ENCODE assay signal across 25 mouse cellular contexts in genomic region chr2:160140166-160140740, GRCm38 (mm10).
A peak's percentile ranks its signal among the peaks of the same experiment; 100 is the strongest.
DNase-seq lines count a peak whose midpoint lies in the region; ATAC-seq and TF ChIP-seq lines count a peak whose summit lies in the region.
"Had no signal": no experiment of that assay in that cellular context is flagged by ENCODE, and none has a peak within 500 bp of the region (broad histone marks: within the 10 kb centered on the region; RNA-seq: fewer than 3 reads in every experiment).

No protein-coding gene starts in this region.

- no peak overlapping the region for H3K4me3 ChIP-seq in forebrain, embryonic 13.5 days
- no peak overlapping the region for H3K4me3 ChIP-seq in forebrain, embryonic 10.5 days
- H3K4me3 ChIP-seq: embryonic facial prominence, embryonic 10.5 days; embryonic facial prominence, embryonic 13.5 days; erythroblast, embryonic 14.5 days; hindbrain, embryonic 10.5 days; hindbrain, embryonic 13.5 days; intestine, embryonic 15.5 days; kidney, embryonic 15.5 days had no signal

- H3K4me2 ChIP-seq in forebrain, embryonic 13.5 days = no peak overlapping the region
- H3K4me2 ChIP-seq: embryonic facial prominence, embryonic 13.5 days; heart, embryonic 11.5 days; hindbrain, embryonic 13.5 days; intestine, embryonic 15.5 days; kidney, embryonic 15.5 days had no signal

- no peak for ATAC-seq in forebrain, embryonic 13.5 days
- ATAC-seq: hindbrain, embryonic 16.5 days; intestine, embryonic 15.5 days had no signal

- DNase-seq in adrenal gland, adult (ENCODE audit: inconsistent age in 2 of 2, low spot score in 1 of 2) = peak; percentile 26 to 72
- no peak for DNase-seq in adrenal gland, adult 18-20 months (ENCODE audit: low spot score in 2 of 2)
- no peak for DNase-seq in forebrain, embryonic 10.5 days (ENCODE audit: extremely low spot score, low spot score)
- peak; percentile 54 for DNase-seq in heart, adult 11 months
- no peak for DNase-seq in heart, postnatal 36 days
- DNase-seq in brain, embryonic 14.5 days (ENCODE audit: low read depth) = peak; percentile 78
- DNase-seq in frontal cortex, postnatal 14 days (ENCODE audit: low spot score in 2 of 2) = no peak
- DNase-seq: cerebellum, adult 11 months; cerebellum, adult 2 months; cerebellum, adult 9-11 months; cerebellum, postnatal 25 days; gastrocnemius, postnatal 10 days; gastrocnemius, postnatal 36 days; kidney, adult 11 months; kidney, adult 8-10 months had no signal

- no peaks in the 10 kb centered on the region for H3K27me3 ChIP-seq in forebrain, embryonic 13.5 days
- H3K27me3 ChIP-seq in forebrain, embryonic 10.5 days (ENCODE audit: poor library complexity, severe bottlenecking) = no peaks in the 10 kb centered on the region
- H3K27me3 ChIP-seq: embryonic facial prominence, embryonic 13.5 days; hindbrain, embryonic 13.5 days; intestine, embryonic 15.5 days; kidney, embryonic 15.5 days had no signal

- TF ChIP-seq POLR2A in brain, embryonic 14.5 days (IDR thresholded peaks at IDR 0.05; ENCODE audit: borderline replicate concordance, extremely low read depth, insufficient read depth, insufficient read length, poor library complexity, severe bottlenecking) = no peak

- peak overlapping the region; percentile 4; the same call in 1 of the 2 replicates for H3K27ac ChIP-seq in forebrain, embryonic 13.5 days
- H3K27ac ChIP-seq in forebrain, embryonic 10.5 days = no peak overlapping the region
- H3K27ac ChIP-seq: embryonic facial prominence, embryonic 10.5 days; embryonic facial prominence, embryonic 13.5 days; hindbrain, embryonic 10.5 days; hindbrain, embryonic 13.5 days; intestine, embryonic 15.5 days; kidney, embryonic 15.5 days had no signal

- WGBS in forebrain, embryonic 13.5 days = 85% methylated on average over 4 of the region's 4 CpGs
- 89% methylated on average over 4 of the region's 4 CpGs for whole genome bisulfite sequencing in forebrain, embryonic 10.5 days

- no peaks in the 10 kb centered on the region for H3K4me1 ChIP-seq in forebrain, embryonic 13.5 days
- H3K4me1 ChIP-seq in forebrain, embryonic 10.5 days = no peaks in the 10 kb centered on the region
- H3K4me1 ChIP-seq: embryonic facial prominence, embryonic 10.5 days; embryonic facial prominence, embryonic 13.5 days; hindbrain, embryonic 10.5 days; intestine, embryonic 15.5 days; kidney, embryonic 15.5 days had no signal

- H3K9me3 ChIP-seq in forebrain, embryonic 13.5 days (replicated peaks) = no peaks in the 10 kb centered on the region
- H3K9me3 ChIP-seq in forebrain, embryonic 10.5 days = no peaks in the 10 kb centered on the region
- H3K9me3 ChIP-seq: embryonic facial prominence, embryonic 10.5 days; embryonic facial prominence, embryonic 13.5 days; hindbrain, embryonic 10.5 days; hindbrain, embryonic 13.5 days; intestine, embryonic 15.5 days; kidney, embryonic 15.5 days had no signal

- H3K9ac ChIP-seq in forebrain, embryonic 13.5 days = no peak overlapping the region
- H3K9ac ChIP-seq: embryonic facial prominence, embryonic 13.5 days; hindbrain, embryonic 13.5 days; intestine, embryonic 15.5 days; kidney, embryonic 15.5 days had no signal

- no peaks in the 10 kb centered on the region for H3K36me3 ChIP-seq in forebrain, embryonic 13.5 days (ENCODE audit: poor library complexity, severe bottlenecking)
- no peaks in the 10 kb centered on the region for H3K36me3 ChIP-seq in forebrain, embryonic 10.5 days (replicated peaks)
- H3K36me3 ChIP-seq: embryonic facial prominence, embryonic 10.5 days; embryonic facial prominence, embryonic 13.5 days; hindbrain, embryonic 10.5 days; hindbrain, embryonic 13.5 days; intestine, embryonic 15.5 days; kidney, embryonic 15.5 days had no signal

- intact Hi-C loops in heart, postnatal 36 days (cut with DNase I) = no loop called here

- no peak for TF ChIP-seq CTCF in brain, embryonic 14.5 days (IDR thresholded peaks at IDR 0.05; ENCODE audit: borderline replicate concordance, extremely low read depth, insufficient read depth, insufficient read length)

Comparison
In these comparisons a context has a peak if more than half of its experiments do, and no peak if none do; other contexts are left out.
1. DNase-seq: peak in adrenal gland, adult (2 of 2), heart, adult 11 months (single experiment) and brain, embryonic 14.5 days (single experiment); none in adrenal gland, adult 18-20 months (0 of 2), forebrain, embryonic 10.5 days (single experiment), heart, postnatal 36 days (0 of 2) and frontal cortex, postnatal 14 days (0 of 2).